ENCODE assay signal across 18 mouse cellular contexts in genomic region chr7:92277629-92278028, GRCm38 (mm10).
A peak's percentile ranks its signal among the peaks of the same experiment; 100 is the strongest.
DNase-seq lines count a peak whose midpoint lies in the region; ATAC-seq and TF ChIP-seq lines count a peak whose summit lies in the region.
"Had no signal": no experiment of that assay in that cellular context is flagged by ENCODE, and none has a peak within 500 bp of the region (broad histone marks: within the 10 kb centered on the region; RNA-seq: fewer than 3 reads in every experiment).

No protein-coding gene starts in this region.

- no peaks in the 10 kb centered on the region for H3K27me3 ChIP-seq in embryonic facial prominence, embryonic 14.5 days (replicated peaks; ENCODE audit: control insufficient read depth, insufficient read depth, low read length)
- no peaks in the 10 kb centered on the region for H3K27me3 ChIP-seq in embryonic facial prominence, embryonic 10.5 days (replicated peaks; ENCODE audit: low read depth, poor library complexity, severe bottlenecking)
- no peaks in the 10 kb centered on the region for H3K27me3 ChIP-seq in forebrain, embryonic 16.5 days (replicated peaks; ENCODE audit: control insufficient read depth, insufficient read depth, low read length)
- H3K27me3 ChIP-seq in hindbrain, postnatal 0 days (ENCODE audit: insufficient read depth, low read length), result no peaks in the 10 kb centered on the region
- H3K27me3 ChIP-seq: heart, embryonic 15.5 days; hindbrain, embryonic 12.5 days; liver, embryonic 13.5 days; megakaryocyte, embryonic 14.5 days had no signal

- H3K36me3 ChIP-seq in embryonic facial prominence, embryonic 14.5 days (ENCODE audit: control insufficient read depth, insufficient read depth, low read length), result no peaks in the 10 kb centered on the region
- H3K36me3 ChIP-seq in embryonic facial prominence, embryonic 10.5 days (replicated peaks), result no peaks in the 10 kb centered on the region
- H3K36me3 ChIP-seq in forebrain, embryonic 16.5 days (ENCODE audit: control insufficient read depth, insufficient read depth), result no peaks in the 10 kb centered on the region
- H3K36me3 ChIP-seq in hindbrain, postnatal 0 days (ENCODE audit: insufficient read depth, low read length), result no peaks in the 10 kb centered on the region
- H3K36me3 ChIP-seq: heart, embryonic 15.5 days; hindbrain, embryonic 12.5 days; liver, embryonic 13.5 days had no signal

- H3K9ac ChIP-seq in embryonic facial prominence, embryonic 14.5 days (ENCODE audit: low read depth, low read length), result no peak overlapping the region
- no peak overlapping the region for H3K9ac ChIP-seq in forebrain, embryonic 16.5 days (replicated peaks; ENCODE audit: low read depth, low read length)
- no peak overlapping the region for H3K9ac ChIP-seq in hindbrain, postnatal 0 days (replicated peaks; ENCODE audit: low read length)
- H3K9ac ChIP-seq: heart, embryonic 15.5 days; hindbrain, embryonic 12.5 days; liver, embryonic 13.5 days had no signal

- WGBS in embryonic facial prominence, embryonic 14.5 days, result 37% methylated on average over 4 of the region's 4 CpGs
- WGBS in embryonic facial prominence, embryonic 10.5 days, result 67% methylated on average over 4 of the region's 4 CpGs
- WGBS in forebrain, embryonic 16.5 days, result 28% methylated on average over 4 of the region's 4 CpGs
- 56% methylated on average over 4 of the region's 4 CpGs for WGBS in hindbrain, postnatal 0 days

- H3K4me3 ChIP-seq in embryonic facial prominence, embryonic 14.5 days (ENCODE audit: low read depth, low read length), result no peak overlapping the region
- no peak overlapping the region for H3K4me3 ChIP-seq in embryonic facial prominence, embryonic 10.5 days
- no peak overlapping the region for H3K4me3 ChIP-seq in forebrain, embryonic 16.5 days (replicated peaks; ENCODE audit: low read length)
- H3K4me3 ChIP-seq in hindbrain, postnatal 0 days (ENCODE audit: low read length), result no peak overlapping the region
- H3K4me3 ChIP-seq: gastrocnemius, adult 2 months; heart, embryonic 15.5 days; hindbrain, embryonic 12.5 days; liver, embryonic 13.5 days; megakaryocyte, embryonic 14.5 days had no signal

- H3K9me3 ChIP-seq in embryonic facial prominence, embryonic 14.5 days (ENCODE audit: control insufficient read depth, low read length), result no peaks in the 10 kb centered on the region
- no peaks in the 10 kb centered on the region for H3K9me3 ChIP-seq in embryonic facial prominence, embryonic 10.5 days
- H3K9me3 ChIP-seq in forebrain, embryonic 16.5 days (ENCODE audit: control insufficient read depth, low read length), result no peaks in the 10 kb centered on the region
- no peaks in the 10 kb centered on the region for H3K9me3 ChIP-seq in hindbrain, postnatal 0 days (ENCODE audit: low read length)
- H3K9me3 ChIP-seq: heart, embryonic 15.5 days; hindbrain, embryonic 12.5 days; liver, embryonic 13.5 days; megakaryocyte, embryonic 14.5 days had no signal

- H3K4me1 ChIP-seq in embryonic facial prominence, embryonic 14.5 days (ENCODE audit: control insufficient read depth, insufficient read depth, low read length), result peaks cover 26% of the 10 kb centered on the region; the same call in 1 of the 2 replicates
- peaks cover 21% of the 10 kb centered on the region for H3K4me1 ChIP-seq in embryonic facial prominence, embryonic 10.5 days
- 0 out of 2 replicates have a peak, but pooled peaks cover 6% of the 10 kb centered on the region for H3K4me1 ChIP-seq in forebrain, embryonic 16.5 days (replicated peaks; ENCODE audit: control insufficient read depth, insufficient read depth, low read length)
- H3K4me1 ChIP-seq in hindbrain, postnatal 0 days (ENCODE audit: insufficient read depth, low read length), result 0 out of 2 replicates have a peak, but pooled peaks cover 2% of the 10 kb centered on the region
- H3K4me1 ChIP-seq: heart, embryonic 15.5 days; liver, embryonic 13.5 days; megakaryocyte, embryonic 14.5 days had no signal

- no peak overlapping the region for H3K27ac ChIP-seq in embryonic facial prominence, embryonic 14.5 days (replicated peaks; ENCODE audit: low read depth, low read length)
- H3K27ac ChIP-seq in embryonic facial prominence, embryonic 10.5 days (replicated peaks), result no peak overlapping the region
- H3K27ac ChIP-seq in forebrain, embryonic 16.5 days (ENCODE audit: low read length), result no peak overlapping the region; the same call in 1 of the 2 replicates
- no peak overlapping the region for H3K27ac ChIP-seq in hindbrain, postnatal 0 days
- H3K27ac ChIP-seq: gastrocnemius, adult 2 months; heart, embryonic 15.5 days; hindbrain, embryonic 12.5 days; liver, embryonic 13.5 days had no signal

- no peak overlapping the region for H3K4me2 ChIP-seq in embryonic facial prominence, embryonic 14.5 days (ENCODE audit: low read depth, low read length)
- no peak overlapping the region for H3K4me2 ChIP-seq in forebrain, embryonic 16.5 days (ENCODE audit: low read length)
- H3K4me2 ChIP-seq in hindbrain, postnatal 0 days (ENCODE audit: low read depth, low read length), result no peak overlapping the region
- H3K4me2 ChIP-seq: heart, embryonic 15.5 days; hindbrain, embryonic 12.5 days; liver, embryonic 13.5 days had no signal

- DNase-seq in embryonic facial prominence, embryonic 14.5 days (ENCODE audit: low spot score), result peak; percentile 81
- DNase-seq in embryonic facial prominence, embryonic 10.5 days (ENCODE audit: low spot score), result no peak
- DNase-seq in layer of hippocampus, adult 8-10 months (ENCODE audit: low spot score in 2 of 2), result peak; percentile 22 to 41
- no peak for DNase-seq in layer of hippocampus, postnatal 36 days
- peak; percentile 17 for DNase-seq in right cerebral cortex, postnatal 25 days
- no peak for DNase-seq in hindbrain, postnatal 0 days (ENCODE audit: low spot score)
- DNase-seq: gastrocnemius, adult 2 months; heart, adult 18-20 months; liver, embryonic 13.5 days; retina, postnatal 1 day; thymus, postnatal 36 days had no signal

- TF ChIP-seq CTCF in hindbrain, postnatal 0 days (IDR thresholded peaks at IDR 0.05; ENCODE audit: low read depth), result no peak

- ATAC-seq in embryonic facial prominence, embryonic 14.5 days (ENCODE audit: low read depth), result no peak
- peak; percentile 86 for ATAC-seq in forebrain, embryonic 16.5 days
- ATAC-seq in hindbrain, postnatal 0 days, result no peak
- ATAC-seq: activated CD4-positive, CD25-positive, alpha-beta regulatory T cell, adult 4 months; intestine, embryonic 16.5 days; lung, postnatal 0 days had no signal

Comparison
In these comparisons a context has a peak if more than half of its experiments do, and no peak if none do; other contexts are left out.
1. DNase-seq: peak in embryonic facial prominence, embryonic 14.5 days (single experiment), layer of hippocampus, adult 8-10 months (2 of 2) and right cerebral cortex, postnatal 25 days (single experiment); none in embryonic facial prominence, embryonic 10.5 days (single experiment), layer of hippocampus, postnatal 36 days (0 of 2) and hindbrain, postnatal 0 days (single experiment).